Mouse (Mus musculus): Measurements from ENCODE around the gene Tbl3.

GRCm38 (mm10) chr17:24674277-24674676 lies 33.2 kb downstream of the Tbl3 start:
- no peak for TF ChIP-seq EP300 (IDR thresholded peaks at IDR 0.05; ENCODE audit: low read depth)
- TF ChIP-seq CTCF (IDR thresholded peaks at IDR 0.05; ENCODE audit: low read depth): no peak

All from liver, postnatal 0 days (tissue).